Mouse (Mus musculus): ENCODE data around the gene Slit3. TPM values are rescaled to one million over a fixed set of nuclear protein-coding genes. Genes with fewer than 3 reads are reported as not detected.

Slit3 gene
- polyA plus RNA-seq, 1 experiment from 2014 or later: 9.0 TPM

DNA sequence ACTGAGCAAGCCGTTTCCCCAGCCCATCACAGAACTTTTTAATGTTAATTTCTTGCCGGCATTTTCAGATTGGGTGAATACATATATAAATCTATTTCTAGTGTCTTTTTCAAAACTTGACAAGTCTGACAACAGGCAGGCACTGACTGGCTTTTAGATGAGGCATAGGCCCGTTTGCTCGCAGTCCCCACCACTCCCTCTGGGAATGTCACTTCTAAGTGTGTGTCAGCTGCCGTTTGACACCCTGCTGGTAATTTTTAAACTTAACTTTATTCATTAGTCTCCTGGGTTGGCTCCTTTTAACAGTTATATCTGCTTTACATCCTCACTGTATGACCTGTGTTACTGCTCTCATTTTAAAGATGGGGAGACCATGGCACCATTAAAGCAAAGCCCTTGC lies 21.2 kb downstream of the Slit3 start:
- Histone ChIP-seq H3K4me1 (ENCODE audit: control insufficient read depth, insufficient read depth, low read depth, low read length) (no peaks in the 10 kb centered on the region), H3K36me3 (ENCODE audit: control insufficient read depth, insufficient read depth, low read length) (no peaks in the 10 kb centered on the region), H3K4me2 (ENCODE audit: low read length) (no peak overlapping the region), H3K27me3 (replicated peaks; ENCODE audit: control insufficient read depth, insufficient read depth, low read length) (no peaks in the 10 kb centered on the region), H3K4me3 (ENCODE audit: low read length) (no peak overlapping the region), H3K27ac (ENCODE audit: low read depth, low read length) (no peak overlapping the region), H3K9ac (ENCODE audit: low read depth, low read length) (no peak overlapping the region), H3K9me3 (ENCODE audit: control insufficient read depth, low read length) (no peaks in the 10 kb centered on the region)
- ATAC-seq: no peak
- 69% methylated on average over 5 of the region's 5 CpGs for WGBS

DNA sequence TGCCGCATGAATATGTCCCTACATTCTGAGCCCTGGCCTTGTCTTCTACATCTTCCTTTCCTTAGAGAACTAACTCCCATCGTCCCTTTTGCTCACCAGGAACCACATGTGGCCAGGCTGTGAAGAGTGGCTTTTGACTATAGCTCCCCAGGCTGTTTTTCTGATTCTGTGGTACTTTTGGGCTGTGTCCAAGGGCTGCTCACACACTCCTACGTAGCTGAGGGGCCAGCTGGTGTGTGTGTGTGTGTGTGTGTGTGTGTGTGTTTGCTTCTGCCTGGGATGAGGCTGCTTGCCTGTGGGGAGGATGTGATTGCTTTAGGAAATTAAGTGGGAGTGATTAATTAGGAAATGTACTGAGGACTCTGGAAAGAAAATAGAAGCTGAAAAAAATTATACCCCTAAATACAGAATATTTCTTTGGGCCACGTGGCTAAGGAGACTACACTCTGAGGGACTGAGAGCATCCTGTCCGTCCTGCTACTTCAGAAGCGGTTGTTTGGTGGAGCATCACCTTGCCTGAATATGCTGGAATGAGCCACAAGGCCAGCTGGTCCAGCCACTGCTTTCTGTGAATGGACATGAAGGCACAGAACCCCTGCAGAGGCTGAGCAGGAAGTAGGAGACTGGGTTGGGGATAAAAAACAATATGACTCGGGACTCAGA lies 21.8 kb downstream of the Slit3 start:
- H3K4me2 ChIP-seq (ENCODE audit: low read length): no peak overlapping the region
- no peak overlapping the region for H3K27ac ChIP-seq (ENCODE audit: low read depth, low read length)
- peak; percentile 82; the same call in 1 of the 2 replicates for ATAC-seq
- WGBS: 45% methylated on average over 7 of the region's 7 CpGs
- no peak overlapping the region for H3K4me3 ChIP-seq (ENCODE audit: low read length)
- no peaks in the 10 kb centered on the region for H3K9me3 ChIP-seq (ENCODE audit: control insufficient read depth, low read length)
- no peaks in the 10 kb centered on the region for H3K27me3 ChIP-seq (replicated peaks; ENCODE audit: control insufficient read depth, insufficient read depth, low read length)
- H3K4me1 ChIP-seq (ENCODE audit: control insufficient read depth, insufficient read depth, low read depth, low read length): no peaks in the 10 kb centered on the region
- no peak overlapping the region for H3K9ac ChIP-seq (ENCODE audit: low read depth, low read length)
- no peaks in the 10 kb centered on the region for H3K36me3 ChIP-seq (ENCODE audit: control insufficient read depth, insufficient read depth, low read length)

DNA sequence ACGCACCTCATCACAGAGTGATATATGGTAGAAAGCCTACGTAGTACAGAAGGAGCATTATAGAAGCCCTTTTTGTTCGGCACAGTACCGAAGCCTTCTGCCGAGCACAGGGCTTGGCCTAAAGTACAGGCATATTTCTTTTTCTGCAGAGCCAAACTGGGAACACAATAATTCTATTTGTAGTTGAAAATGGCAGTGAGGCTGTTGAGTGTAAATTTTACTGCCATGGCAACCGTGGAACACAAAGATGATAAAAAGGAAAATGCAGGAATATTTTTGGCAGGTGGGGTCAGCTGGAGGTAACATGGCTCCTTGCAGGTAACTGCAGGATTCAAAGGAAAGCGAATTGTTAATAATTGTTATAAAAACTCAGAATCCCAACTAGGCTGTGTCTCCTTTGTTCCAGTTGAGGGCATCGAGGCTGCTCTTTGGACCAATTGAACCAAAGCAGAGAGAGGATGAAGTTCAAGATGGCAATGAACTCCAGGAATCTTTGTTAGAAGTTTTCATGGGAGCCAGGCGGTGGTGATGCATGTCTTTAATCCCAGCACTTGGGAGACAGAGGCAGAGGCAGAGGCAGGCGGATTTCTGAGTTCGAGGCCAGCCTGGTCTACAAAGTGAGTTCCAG lies 26.9 kb downstream of the Slit3 start:
- no peaks in the 10 kb centered on the region for H3K9me3 ChIP-seq (ENCODE audit: control insufficient read depth, low read length)
- H3K4me3 ChIP-seq (ENCODE audit: low read length): no peak overlapping the region
- H3K27ac ChIP-seq (ENCODE audit: low read depth, low read length): no peak overlapping the region
- H3K4me1 ChIP-seq (ENCODE audit: control insufficient read depth, insufficient read depth, low read depth, low read length): peaks cover 3% of the 10 kb centered on the region; the same call in 1 of the 2 replicates
- H3K4me2 ChIP-seq (ENCODE audit: low read length): no peak overlapping the region
- no peaks in the 10 kb centered on the region for H3K27me3 ChIP-seq (replicated peaks; ENCODE audit: control insufficient read depth, insufficient read depth, low read length)
- no peaks in the 10 kb centered on the region for H3K36me3 ChIP-seq (ENCODE audit: control insufficient read depth, insufficient read depth, low read length)
- ATAC-seq: no peak
- H3K9ac ChIP-seq (ENCODE audit: low read depth, low read length): no peak overlapping the region
- 88% methylated on average over 11 of the region's 11 CpGs for WGBS

DNA sequence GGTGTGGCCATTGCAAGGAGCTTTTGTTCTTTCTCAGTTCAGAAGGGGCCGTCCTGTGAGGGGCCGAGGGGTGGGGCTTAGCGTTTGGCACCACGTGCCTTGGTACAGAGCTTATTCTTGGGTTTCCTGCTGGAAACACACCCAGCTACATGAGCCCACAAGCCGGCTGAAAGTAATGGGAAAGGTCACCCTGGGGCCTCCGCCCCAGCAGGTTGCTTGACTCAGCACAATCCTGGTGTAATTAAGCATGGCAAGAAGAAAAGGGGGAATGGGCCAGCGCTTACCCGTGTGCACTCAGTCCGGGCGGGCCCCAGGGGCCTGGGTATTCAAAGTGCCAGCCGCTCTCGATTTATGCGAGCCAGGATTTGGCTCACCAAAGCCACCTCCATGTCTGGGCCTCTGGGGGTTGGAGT lies 30.5 kb downstream of the Slit3 start:
- Histone ChIP-seq H3K4me2 (ENCODE audit: low read length) (peak overlapping the region; percentile 20; the same call in 1 of the 2 replicates), H3K9me3 (ENCODE audit: control insufficient read depth, low read length) (no peaks in the 10 kb centered on the region), H3K9ac (ENCODE audit: low read depth, low read length) (no peak overlapping the region), H3K27me3 (replicated peaks; ENCODE audit: control insufficient read depth, insufficient read depth, low read length) (no peaks in the 10 kb centered on the region), H3K27ac (ENCODE audit: low read depth, low read length) (no peak overlapping the region), H3K4me1 (ENCODE audit: control insufficient read depth, insufficient read depth, low read depth, low read length) (peaks cover 3% of the 10 kb centered on the region; the same call in 1 of the 2 replicates), H3K4me3 (ENCODE audit: low read length) (no peak overlapping the region), H3K36me3 (ENCODE audit: control insufficient read depth, insufficient read depth, low read length) (no peaks in the 10 kb centered on the region)
- 11% methylated on average over 13 of the region's 13 CpGs for WGBS
- ATAC-seq: peak; percentile 89

DNA sequence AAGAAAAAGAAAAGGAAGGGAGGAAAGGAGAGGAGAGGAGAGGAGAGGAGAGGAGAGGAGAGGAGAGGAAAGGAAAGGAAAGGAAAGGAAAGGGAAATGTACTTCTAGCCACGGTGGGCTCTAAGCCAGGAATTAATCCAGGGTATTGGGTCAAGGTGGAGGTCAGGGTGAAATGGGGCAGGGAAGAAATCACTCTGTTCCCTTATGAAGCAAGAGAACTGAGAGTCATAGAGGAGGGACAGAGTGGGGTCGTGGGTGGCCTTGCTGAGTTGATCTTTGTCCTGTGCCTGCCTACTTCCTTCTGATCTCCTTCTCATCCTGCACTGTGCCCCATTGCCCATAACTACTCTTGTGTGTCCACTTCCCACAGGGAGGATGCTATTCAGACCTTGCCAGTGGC lies 31.9 kb downstream of the Slit3 start:
- Histone ChIP-seq H3K4me1 (ENCODE audit: control insufficient read depth, insufficient read depth, low read depth, low read length) (peaks cover 3% of the 10 kb centered on the region; the same call in 1 of the 2 replicates), H3K9ac (ENCODE audit: low read depth, low read length) (no peak overlapping the region), H3K4me3 (ENCODE audit: low read length) (no peak overlapping the region), H3K27ac (ENCODE audit: low read depth, low read length) (no peak overlapping the region), H3K4me2 (ENCODE audit: low read length) (no peak overlapping the region), H3K36me3 (ENCODE audit: control insufficient read depth, insufficient read depth, low read length) (no peaks in the 10 kb centered on the region), H3K9me3 (ENCODE audit: control insufficient read depth, low read length) (no peaks in the 10 kb centered on the region), H3K27me3 (replicated peaks; ENCODE audit: control insufficient read depth, insufficient read depth, low read length) (no peaks in the 10 kb centered on the region)
- WGBS: 68% methylated on average over 2 of the region's 2 CpGs
- no peak for ATAC-seq

DNA sequence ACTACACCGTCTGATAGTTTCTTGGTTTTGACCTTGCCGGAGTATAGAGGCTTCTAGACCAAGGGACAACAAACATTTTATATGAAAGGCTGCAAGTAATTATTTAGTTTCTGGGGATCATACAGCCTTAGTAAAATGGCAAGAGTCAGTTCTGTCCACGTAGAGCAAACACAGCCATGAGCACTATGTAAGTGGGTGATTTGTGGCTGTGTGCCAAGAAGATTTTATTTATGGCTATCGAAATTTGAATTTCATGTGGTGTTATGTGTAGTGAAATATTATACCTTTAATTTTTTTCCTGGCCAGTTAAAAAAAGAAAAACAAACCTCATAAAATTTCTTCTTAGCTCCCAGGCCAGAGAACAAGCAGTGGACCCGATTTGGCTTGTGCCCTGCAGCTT lies 33.4 kb downstream of the Slit3 start:
- Histone ChIP-seq H3K4me1 (ENCODE audit: control insufficient read depth, insufficient read depth, low read depth, low read length) (peaks cover 3% of the 10 kb centered on the region; the same call in 1 of the 2 replicates), H3K27me3 (replicated peaks; ENCODE audit: control insufficient read depth, insufficient read depth, low read length) (no peaks in the 10 kb centered on the region), H3K4me3 (ENCODE audit: low read length) (no peak overlapping the region), H3K4me2 (ENCODE audit: low read length) (no peak overlapping the region), H3K36me3 (ENCODE audit: control insufficient read depth, insufficient read depth, low read length) (no peaks in the 10 kb centered on the region), H3K9me3 (ENCODE audit: control insufficient read depth, low read length) (no peaks in the 10 kb centered on the region), H3K9ac (ENCODE audit: low read depth, low read length) (no peak overlapping the region), H3K27ac (ENCODE audit: low read depth, low read length) (no peak overlapping the region)
- WGBS: 85% methylated on average over 5 of the region's 5 CpGs
- no peak for ATAC-seq

DNA sequence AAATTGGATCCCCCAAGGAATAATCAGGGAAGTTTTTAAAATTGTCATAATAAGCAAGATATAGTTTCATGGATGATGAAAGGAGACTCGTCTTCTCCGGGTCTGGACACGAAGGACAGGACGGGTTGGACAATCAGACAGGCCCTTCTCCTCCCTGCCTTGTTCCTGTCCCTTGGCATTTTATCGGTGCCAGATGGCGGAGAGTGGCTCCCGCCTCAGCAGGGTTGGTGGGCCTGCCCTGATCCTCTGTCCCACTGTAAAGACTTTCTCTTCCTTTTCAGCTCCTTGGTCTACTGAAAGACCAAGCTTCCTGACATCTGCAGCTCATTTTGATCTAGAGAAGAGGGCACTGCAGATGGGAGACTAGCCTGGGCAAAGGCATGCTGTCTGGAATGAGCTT lies 34.3 kb downstream of the Slit3 start:
- Histone ChIP-seq H3K36me3 (ENCODE audit: control insufficient read depth, insufficient read depth, low read length) (no peaks in the 10 kb centered on the region), H3K4me2 (ENCODE audit: low read length) (no peak overlapping the region), H3K4me1 (ENCODE audit: control insufficient read depth, insufficient read depth, low read depth, low read length) (peaks cover 3% of the 10 kb centered on the region; the same call in 1 of the 2 replicates), H3K9ac (ENCODE audit: low read depth, low read length) (no peak overlapping the region), H3K27ac (ENCODE audit: low read depth, low read length) (no peak overlapping the region), H3K4me3 (ENCODE audit: low read length) (no peak overlapping the region), H3K27me3 (replicated peaks; ENCODE audit: control insufficient read depth, insufficient read depth, low read length) (no peaks in the 10 kb centered on the region), H3K9me3 (ENCODE audit: control insufficient read depth, low read length) (no peaks in the 10 kb centered on the region)
- WGBS: 89% methylated on average over 7 of the region's 7 CpGs
- no peak for ATAC-seq

DNA sequence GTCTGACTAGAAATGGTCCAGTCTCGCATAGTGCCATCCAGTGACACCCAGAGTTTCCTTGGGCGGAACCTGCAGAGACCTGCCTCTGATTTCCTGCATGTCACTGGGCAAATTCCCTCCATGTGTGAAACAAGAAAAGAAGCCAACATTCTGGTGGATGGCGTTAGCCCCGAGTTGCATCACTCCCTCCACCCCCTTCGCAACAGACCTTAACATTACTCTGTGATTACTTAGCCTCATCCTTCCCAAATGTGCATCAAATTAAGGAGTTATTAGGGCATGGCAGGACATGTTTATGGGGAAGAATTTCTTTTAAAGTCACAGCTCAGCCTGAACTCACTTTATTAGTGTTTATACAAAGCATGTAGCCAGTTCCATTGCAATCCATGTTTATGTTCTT lies 35.7 kb downstream of the Slit3 start:
- ATAC-seq: no peak
- Histone ChIP-seq H3K36me3 (ENCODE audit: control insufficient read depth, insufficient read depth, low read length) (no peaks in the 10 kb centered on the region), H3K4me3 (ENCODE audit: low read length) (no peak overlapping the region), H3K4me1 (ENCODE audit: control insufficient read depth, insufficient read depth, low read depth, low read length) (peaks cover under 1% of the 10 kb centered on the region; the same call in 1 of the 2 replicates), H3K27me3 (replicated peaks; ENCODE audit: control insufficient read depth, insufficient read depth, low read length) (no peaks in the 10 kb centered on the region), H3K9ac (ENCODE audit: low read depth, low read length) (no peak overlapping the region), H3K9me3 (ENCODE audit: control insufficient read depth, low read length) (no peaks in the 10 kb centered on the region), H3K4me2 (ENCODE audit: low read length) (no peak overlapping the region), H3K27ac (ENCODE audit: low read depth, low read length) (no peak overlapping the region)
- 92% methylated on average over 5 of the region's 5 CpGs for WGBS

DNA sequence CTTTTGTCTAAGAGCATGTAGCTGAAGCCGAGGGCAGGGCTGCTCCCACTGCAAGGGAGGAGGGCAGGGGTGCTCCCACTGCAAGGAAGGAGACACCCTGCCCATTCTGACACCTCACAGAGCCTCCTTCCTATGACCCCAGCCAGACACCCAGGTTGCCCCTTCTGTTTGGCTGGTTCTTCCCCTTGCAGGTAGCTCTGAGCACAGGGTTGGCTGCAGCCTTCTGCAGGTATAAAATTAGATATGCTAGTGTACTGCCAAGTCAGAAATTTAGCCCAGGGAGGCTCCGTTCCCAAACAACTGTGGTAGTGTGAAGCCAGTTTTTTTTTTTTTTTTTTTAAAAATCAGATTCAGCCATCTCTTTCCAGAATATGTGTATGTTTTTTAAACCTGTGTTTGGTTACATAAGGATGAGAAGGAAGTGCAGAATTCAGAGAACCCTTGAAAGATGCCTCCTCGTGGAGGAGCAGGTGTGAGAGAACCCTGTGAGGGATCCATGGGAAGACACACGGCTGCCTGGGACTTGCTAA lies 39.7 kb downstream of the Slit3 start:
- H3K36me3 ChIP-seq (ENCODE audit: control insufficient read depth, insufficient read depth, low read length): no peaks in the 10 kb centered on the region
- H3K4me1 ChIP-seq (ENCODE audit: control insufficient read depth, insufficient read depth, low read depth, low read length): no peaks in the 10 kb centered on the region
- H3K27me3 ChIP-seq (replicated peaks; ENCODE audit: control insufficient read depth, insufficient read depth, low read length): no peaks in the 10 kb centered on the region
- WGBS: 78% methylated on average over 4 of the region's 4 CpGs
- no peaks in the 10 kb centered on the region for H3K9me3 ChIP-seq (ENCODE audit: control insufficient read depth, low read length)
- H3K27ac ChIP-seq (ENCODE audit: low read depth, low read length): no peak overlapping the region
- no peak overlapping the region for H3K4me3 ChIP-seq (ENCODE audit: low read length)
- H3K9ac ChIP-seq (ENCODE audit: low read depth, low read length): no peak overlapping the region
- H3K4me2 ChIP-seq (ENCODE audit: low read length): no peak overlapping the region
- ATAC-seq: no peak

Data from hindbrain, embryonic 16.5 days (tissue).